Mouse (Mus musculus) erythroblast, embryonic 14.5 days (primary cell): ENCODE data around the gene Il6st.

ENCODE experiments used
- GATA1 ChIP-seq: IDR thresholded peaks from 2 replicates; pipeline ENCODE4 v1.6.1; 2012; ENCODE audit warnings: low read length, inconsistent platforms, mixed read lengths
- TAL1 ChIP-seq: IDR thresholded peaks from 3 replicates; pipeline ENCODE4 v1.6.1; 2012; ENCODE audit warnings: low read length, inconsistent platforms, mixed read lengths

- no peak for TF ChIP-seq TAL1
- no peak for TF ChIP-seq GATA1
These were observed 37.4 kb upstream of the Il6st start for GRCm38 (mm10) chr13:112426265-112427135.
